Mouse (Mus musculus) neural tube, embryonic 14.5 days (tissue): Measurements from ENCODE around the gene Lpcat2. TPM values are rescaled to one million over a fixed set of nuclear protein-coding genes. Genes with fewer than 3 reads are reported as not detected.

Experiments used
- ATAC-seq: fragments of 200-750 bp; cut with Nextera tagmentation; 2 replicates; pipeline ENCODE4 v1.8.0; 2017; ENCODE audit warnings: low read depth, mild to moderate bottlenecking, moderate TSS enrichment, moderate library complexity
- H3K27ac ChIP-seq: fragments of 300-500 bp; sonication (generic); 2 replicates; pipeline ENCODE4 v1.5.1; 2014; ENCODE audit warnings: low read depth, mild to moderate bottlenecking, control low read depth, low read length, moderate library complexity, mixed read lengths
- H3K27me3 ChIP-seq: fragments of 300-500 bp; sonication (generic); 2 replicates; pipeline ENCODE4 v1.6.1; 2014; ENCODE audit warnings: low read length; ENCODE audit not compliant: control insufficient read depth, insufficient read depth
- H3K36me3 ChIP-seq: fragments of 300-500 bp; sonication (generic); 2 replicates; pipeline ENCODE4 v1.6.1; 2014; ENCODE audit warnings: low read length, mixed read lengths; ENCODE audit not compliant: control insufficient read depth, insufficient read depth
- H3K4me1 ChIP-seq: fragments of 300-500 bp; sonication (generic); 2 replicates; pipeline ENCODE4 v1.6.1; 2014; ENCODE audit warnings: low read length; ENCODE audit not compliant: control insufficient read depth, insufficient read depth
- H3K4me2 ChIP-seq: fragments of 300-500 bp; sonication (generic); 2 replicates; pipeline ENCODE4 v1.6.1; 2014; ENCODE audit warnings: mild to moderate bottlenecking, low read depth, low read length, control low read depth
- H3K4me3 ChIP-seq: fragments of 300-500 bp; sonication (generic); 2 replicates; pipeline ENCODE4 v1.5.1; 2014; ENCODE audit warnings: low read depth, low read length, control low read depth, mixed read lengths
- H3K9ac ChIP-seq: fragments of 300-500 bp; sonication (generic); replicated peaks from 2 replicates; pipeline ENCODE4 v1.6.1; 2014; ENCODE audit warnings: low read depth, mild to moderate bottlenecking, control low read depth, low read length, mixed read lengths
- H3K9me3 ChIP-seq: fragments of 300-500 bp; sonication (generic); 2 replicates; pipeline ENCODE4 v1.6.1; 2016; ENCODE audit warnings: low read length; ENCODE audit not compliant: control insufficient read depth
- WGBS: fragments of 180-500 bp; shearing (Covaris S2); extraction: QIAGEN DNeasy Blood & Tissue Kit; methylation state at CpG from one replicate; pipeline ENCODE4 v1.1.7; 2014; 5-methylcytosine and 5-hydroxymethylcytosine counted together
- polyA plus RNA-seq: library from polyadenylated mRNA; unstranded; fragments of >200 nt; fragmentation: Nextera tagmentation; extraction: Ambion mirVana; gene quantifications from 2 replicates; pipeline ENCODE4 v1.2.1, GENCODE M21; 2014

The Lpcat2 gene
- polyA plus RNA-seq, 1 experiment from 2014 or later, result 13.1 TPM

GRCm38 (mm10) chr8:92896611-92897010, 41.5 kb downstream of the Lpcat2 start:
- H3K27me3 ChIP-seq, result no peaks in the 10 kb centered on the region
- ATAC-seq, result no peak
- no peak overlapping the region for H3K4me2 ChIP-seq
- H3K9ac ChIP-seq, result no peak overlapping the region
- H3K4me3 ChIP-seq, result no peak overlapping the region
- WGBS, result 75% methylated on average over 5 of the region's 5 CpGs
- no peak overlapping the region for H3K27ac ChIP-seq
- H3K4me1 ChIP-seq, result no peaks in the 10 kb centered on the region
- no peaks in the 10 kb centered on the region for H3K36me3 ChIP-seq
- no peaks in the 10 kb centered on the region for H3K9me3 ChIP-seq

DNA sequence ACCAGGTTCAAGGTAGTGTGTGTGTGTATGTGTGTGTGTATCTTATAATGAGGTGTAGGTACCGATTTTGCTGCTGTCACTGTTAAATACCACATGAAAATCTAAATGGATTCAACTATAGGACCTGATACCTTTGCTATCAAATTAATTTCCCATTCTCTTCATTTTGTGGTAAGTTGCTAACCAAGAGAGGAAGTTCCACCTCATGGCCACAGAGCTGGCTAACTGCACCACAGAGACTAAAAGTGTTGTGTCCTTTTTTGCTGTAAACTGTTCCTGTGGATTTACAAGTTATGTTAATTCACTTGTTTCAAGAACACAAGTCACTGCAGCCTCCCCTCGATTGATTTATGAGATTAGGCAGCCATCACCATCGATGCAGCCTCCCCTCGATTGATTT, 42.7 kb downstream of the Lpcat2 start:
- no peak for ATAC-seq
- no peaks in the 10 kb centered on the region for H3K9me3 ChIP-seq
- H3K4me1 ChIP-seq, result no peaks in the 10 kb centered on the region
- no peak overlapping the region for H3K27ac ChIP-seq
- no peak overlapping the region for H3K4me2 ChIP-seq
- no peaks in the 10 kb centered on the region for H3K27me3 ChIP-seq
- no peak overlapping the region for H3K9ac ChIP-seq
- 68% methylated on average over 4 of the region's 4 CpGs for WGBS
- no peaks in the 10 kb centered on the region for H3K36me3 ChIP-seq
- H3K4me3 ChIP-seq, result no peak overlapping the region

- Histone ChIP-seq H3K4me2 (no peak overlapping the region), H3K9ac (no peak overlapping the region), H3K4me1 (no peaks in the 10 kb centered on the region), H3K36me3 (no peaks in the 10 kb centered on the region), H3K9me3 (no peaks in the 10 kb centered on the region), H3K4me3 (no peak overlapping the region), H3K27me3 (no peaks in the 10 kb centered on the region), H3K27ac (no peak overlapping the region)
- 71% methylated on average over 9 of the region's 9 CpGs for WGBS
- no peak; the same call in 1 of the 2 replicates for ATAC-seq
Observed at GRCm38 (mm10) chr8:92899590-92899989, 44.5 kb downstream of the Lpcat2 start.

DNA sequence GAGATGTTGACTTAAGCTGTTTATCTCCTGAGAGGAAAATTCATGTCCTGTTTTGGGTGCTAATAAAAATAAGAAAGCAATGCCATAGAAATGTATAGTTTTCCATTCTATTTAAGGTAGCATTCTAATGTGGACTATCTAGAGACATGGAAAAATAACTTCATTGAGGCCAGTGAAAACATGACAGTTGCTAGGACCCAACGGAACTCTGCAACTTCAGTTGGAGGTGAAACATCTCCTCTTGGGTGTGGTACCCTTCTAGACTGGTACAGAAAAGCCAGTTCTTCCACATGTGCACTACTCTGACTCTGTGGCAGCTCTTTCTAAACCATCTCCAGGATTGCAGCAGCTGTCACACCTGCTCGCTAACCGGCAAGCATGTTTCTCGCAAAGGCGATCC, 46.0 kb downstream of the Lpcat2 start, which contains the start of gene Capns2:
TSS of gene Capns2 (plus strand) at position 301 of the 400 bp plus-strand sequence.
- no peaks in the 10 kb centered on the region for H3K4me1 ChIP-seq
- no peaks in the 10 kb centered on the region for H3K27me3 ChIP-seq
- 97% methylated on average over 5 of the region's 5 CpGs for WGBS
- no peak within 1 kb of the TSS for H3K4me2 ChIP-seq
- no peak within 1 kb of the TSS for H3K27ac ChIP-seq
- H3K4me3 ChIP-seq, result no peak within 1 kb of the TSS
- no peaks in the 10 kb centered on the region for H3K9me3 ChIP-seq
- H3K36me3 ChIP-seq, result no peaks in the 10 kb centered on the region
- no peak for ATAC-seq
- no peak within 1 kb of the TSS for H3K9ac ChIP-seq

DNA sequence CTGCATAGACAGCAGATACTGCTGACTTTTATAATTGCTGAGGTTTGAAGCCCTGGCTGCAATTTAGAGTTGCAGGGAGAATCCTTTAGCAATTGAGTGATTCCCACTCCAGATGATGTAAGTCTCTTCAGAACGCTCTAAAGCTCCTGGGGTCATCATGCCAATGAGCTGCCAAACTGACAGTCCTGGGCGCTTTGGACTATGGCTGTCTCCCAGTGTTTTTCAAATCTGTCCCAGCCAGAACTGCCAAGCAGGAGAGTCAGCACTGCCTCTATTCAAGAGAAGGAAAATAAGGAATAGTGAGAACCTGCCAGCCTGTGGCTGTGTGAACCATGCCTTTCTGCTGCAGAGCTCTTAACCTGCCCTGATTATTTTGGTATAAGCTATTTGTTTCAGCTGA, 47.8 kb downstream of the Lpcat2 start:
- no peaks in the 10 kb centered on the region for H3K36me3 ChIP-seq
- no peaks in the 10 kb centered on the region for H3K27me3 ChIP-seq
- H3K9me3 ChIP-seq, result no peaks in the 10 kb centered on the region
- H3K9ac ChIP-seq, result no peak overlapping the region
- no peak overlapping the region for H3K27ac ChIP-seq
- H3K4me2 ChIP-seq, result no peak overlapping the region
- 81% methylated on average over 2 of the region's 2 CpGs for WGBS
- ATAC-seq, result no peak
- no peaks in the 10 kb centered on the region for H3K4me1 ChIP-seq
- no peak overlapping the region for H3K4me3 ChIP-seq

GRCm38 (mm10) chr8:92903488-92904135, 48.5 kb downstream of the Lpcat2 start:
- Histone ChIP-seq H3K9ac (no peak overlapping the region), H3K27ac (no peak overlapping the region), H3K27me3 (no peaks in the 10 kb centered on the region), H3K4me2 (no peak overlapping the region), H3K36me3 (no peaks in the 10 kb centered on the region), H3K4me3 (no peak overlapping the region), H3K4me1 (no peaks in the 10 kb centered on the region), H3K9me3 (no peaks in the 10 kb centered on the region)
- ATAC-seq, result no peak
- 89% methylated on average over 11 of the region's 11 CpGs for WGBS

DNA sequence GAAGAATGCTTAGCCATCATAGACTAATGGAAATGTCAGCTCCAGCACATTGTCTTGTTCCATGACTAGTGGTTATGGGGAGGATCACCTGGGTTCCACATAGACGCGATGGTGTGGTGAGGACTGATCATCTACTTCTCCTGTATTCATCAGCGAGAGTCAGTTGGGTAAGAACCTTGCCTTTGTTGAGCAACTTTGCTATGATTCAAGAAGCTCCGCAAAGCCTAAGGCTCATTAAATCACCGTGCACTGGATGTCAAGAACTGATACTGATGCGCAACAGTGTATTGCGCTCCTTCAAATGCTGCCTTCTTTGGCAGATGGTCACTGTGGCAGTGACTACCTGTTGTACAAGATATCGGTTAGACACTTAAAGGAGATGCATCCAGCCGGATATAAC, 51.4 kb downstream of the Lpcat2 start:
- no peak overlapping the region for H3K9ac ChIP-seq
- no peak overlapping the region for H3K4me3 ChIP-seq
- no peaks in the 10 kb centered on the region for H3K36me3 ChIP-seq
- no peak overlapping the region for H3K27ac ChIP-seq
- no peak overlapping the region for H3K4me2 ChIP-seq
- H3K27me3 ChIP-seq, result no peaks in the 10 kb centered on the region
- no peaks in the 10 kb centered on the region for H3K4me1 ChIP-seq
- ATAC-seq, result no peak
- WGBS, result 96% methylated on average over 9 of the region's 9 CpGs
- H3K9me3 ChIP-seq, result no peaks in the 10 kb centered on the region

- H3K27ac ChIP-seq, result no peak overlapping the region
- H3K36me3 ChIP-seq, result no peaks in the 10 kb centered on the region
- ATAC-seq, result no peak
- WGBS, result 94% methylated on average over 2 of the region's 2 CpGs
- H3K4me1 ChIP-seq, result no peaks in the 10 kb centered on the region
- H3K9ac ChIP-seq, result no peak overlapping the region
- H3K9me3 ChIP-seq, result no peaks in the 10 kb centered on the region
- no peak overlapping the region for H3K4me2 ChIP-seq
- H3K27me3 ChIP-seq, result no peaks in the 10 kb centered on the region
- no peak overlapping the region for H3K4me3 ChIP-seq
Observed at GRCm38 (mm10) chr8:92908448-92908847, 53.3 kb downstream of the Lpcat2 start.

GRCm38 (mm10) chr8:92911477-92911876, 56.3 kb downstream of the Lpcat2 start:
- no peak overlapping the region for H3K4me2 ChIP-seq
- H3K9ac ChIP-seq, result no peak overlapping the region
- H3K9me3 ChIP-seq, result no peaks in the 10 kb centered on the region
- H3K4me3 ChIP-seq, result no peak overlapping the region
- H3K27ac ChIP-seq, result no peak overlapping the region
- H3K36me3 ChIP-seq, result no peaks in the 10 kb centered on the region
- 84% methylated on average over 3 of the region's 3 CpGs for WGBS
- H3K4me1 ChIP-seq, result no peaks in the 10 kb centered on the region
- no peak for ATAC-seq
- no peaks in the 10 kb centered on the region for H3K27me3 ChIP-seq
